Mouse (Mus musculus) kidney, adult 18-20 months (tissue): Measurements from ENCODE around the gene Obox8.

Experiments used
- DNase-seq: peaks from one replicate; pipeline ENCODE4 v3.0.0; 2021

The Obox8 gene

DNA sequence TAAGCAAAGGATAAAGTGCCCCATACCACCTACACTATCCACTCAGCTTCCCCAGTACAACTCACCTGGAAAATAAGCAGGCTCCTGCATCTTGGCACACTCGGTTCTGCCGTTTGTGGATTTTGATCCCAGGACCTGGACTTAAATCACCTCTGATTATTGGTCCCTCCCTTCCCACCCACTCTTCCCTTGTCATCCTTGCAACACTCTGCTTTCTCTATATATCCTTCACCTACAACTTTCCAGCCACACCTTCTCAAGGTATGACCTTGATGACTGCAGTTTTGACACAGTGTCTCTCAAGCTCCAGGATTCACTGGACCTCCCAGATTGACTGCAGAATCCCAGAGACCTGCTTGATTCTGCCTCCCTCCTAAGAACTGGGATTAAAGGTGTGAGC is at the start of gene Obox8:
Obox8 (minus strand) TSS at position 101 of the 400 bp plus-strand sequence.
- no peak for DNase-seq

DNA sequence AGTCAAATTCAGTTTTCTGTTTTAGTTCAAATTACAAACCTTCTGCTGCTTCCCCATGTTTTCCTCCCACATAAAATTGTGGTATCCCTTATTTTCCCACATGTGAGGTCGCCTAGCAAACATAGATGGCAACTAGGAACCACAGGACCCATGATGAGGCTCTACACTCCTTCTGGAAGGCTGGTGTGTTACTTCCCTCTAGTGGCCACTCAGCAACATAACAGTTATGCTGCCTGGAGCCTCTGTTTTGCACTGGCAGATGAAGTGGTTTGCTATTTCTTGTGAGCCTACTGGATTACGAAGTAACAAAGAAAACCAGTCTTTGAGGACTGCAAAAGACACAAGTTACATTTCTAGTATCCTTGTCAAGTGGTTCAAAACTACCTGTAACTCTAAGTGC is 16.1 kb downstream of the Obox8 start:
- no peak for DNase-seq

DNA sequence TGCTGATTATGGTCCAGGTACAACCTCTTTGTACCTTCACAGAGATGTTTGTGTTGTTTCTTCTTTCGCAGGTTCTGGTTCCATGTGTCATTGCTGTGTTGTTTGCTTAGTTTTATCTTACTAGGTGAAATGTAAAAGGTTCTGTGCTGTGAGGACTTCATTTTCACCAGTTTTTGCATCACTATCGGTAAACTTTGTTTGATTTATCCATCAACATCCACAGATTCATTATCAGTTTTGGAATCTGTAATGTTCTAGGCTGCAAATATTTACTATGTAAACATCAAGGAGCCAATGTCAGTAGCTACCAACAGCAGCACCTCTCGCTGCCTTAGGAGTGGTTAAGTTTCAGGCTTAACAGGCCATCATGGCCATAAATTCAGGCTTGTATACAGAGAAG is 24.7 kb downstream of the Obox8 start:
- no peak for DNase-seq

DNA sequence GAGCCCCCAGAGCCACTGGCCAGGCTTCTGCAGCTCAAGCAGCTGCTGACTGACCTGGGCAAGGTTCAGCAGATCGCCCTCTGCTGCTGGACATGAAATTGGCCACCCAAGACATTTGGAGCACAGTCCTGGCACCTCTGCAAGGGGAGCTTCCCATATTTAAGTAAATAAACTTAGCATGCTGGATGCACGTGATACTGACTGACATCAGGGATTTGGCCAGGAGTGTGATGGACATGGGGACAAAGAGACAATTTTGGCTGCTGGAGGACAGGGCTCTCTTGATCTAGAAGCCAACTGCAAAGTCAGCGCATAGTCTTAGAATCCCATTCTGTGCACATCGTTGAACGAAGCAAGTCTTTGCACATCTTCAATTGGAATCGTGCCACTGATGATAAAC is 25.8 kb downstream of the Obox8 start:
- peak; percentile 3 for DNase-seq
